Mouse (Mus musculus) cortical plate, adult 2 months (tissue): ENCODE results near the gene Ppib.

ENCODE experiments used
- CTCF ChIP-seq: fragments of 200-500 bp; IDR thresholded peaks from 2 replicates; pipeline ENCODE4 v1.5.1; 2011; ENCODE audit warnings: mild to moderate bottlenecking, control low read depth, low read length; ENCODE audit not compliant: insufficient read depth; ENCODE audit errors: extremely low read depth
- POLR2A ChIP-seq: fragments of 200-500 bp; IDR thresholded peaks from 2 replicates; pipeline ENCODE4 v1.6.1; 2011; ENCODE audit warnings: mild to moderate bottlenecking, low read length, control low read depth; ENCODE audit not compliant: insufficient read depth; ENCODE audit errors: extremely low read depth

- TF ChIP-seq CTCF (no peak), POLR2A (peak; percentile 87)
These were observed at the start of gene Ppib for GRCm38 (mm10) chr9:66059583-66060307.
